Mouse (Mus musculus) lung, adult 2 months (tissue): ENCODE data around the gene Pycr2.

ENCODE experiments used
- CTCF ChIP-seq: fragments of 200-500 bp; IDR thresholded peaks from 2 replicates; pipeline ENCODE4 v1.5.1; 2011; ENCODE audit warnings: mild to moderate bottlenecking, low read length, control low read depth; ENCODE audit not compliant: insufficient read depth
- POLR2A ChIP-seq: fragments of 200-500 bp; IDR thresholded peaks from 2 replicates; pipeline ENCODE4 v1.6.1; 2011; ENCODE audit warnings: low read depth, mild to moderate bottlenecking, control low read depth, low read length, borderline replicate concordance; ENCODE audit errors: extremely low read depth

GRCm38 (mm10) chr1:180889841-180890240 is 14.3 kb upstream of the Pycr2 start:
- TF ChIP-seq POLR2A (no peak), CTCF (0 out of 2 replicates have a peak, but pooled peaks have one; percentile 24)
